Mouse (Mus musculus) liver, embryonic 12.5 days (tissue): ENCODE data around the gene Neurog3. TPM values are rescaled to one million over a fixed set of nuclear protein-coding genes. Genes with fewer than 3 reads are reported as not detected.

Experiments
- polyA plus RNA-seq: library from polyadenylated mRNA; unstranded; fragments of >200 nt; fragmentation: Nextera tagmentation; extraction: Ambion mirVana; gene quantifications from 2 replicates; pipeline ENCODE4 v1.2.1, GENCODE M21; 2016

The Neurog3 gene
- polyA plus RNA-seq, 1 experiment from 2014 or later, result not detected

Other genes with a start within 250 kb of the Neurog3 start
- gene Col13a1, start 154.0 kb upstream of the Neurog3 start, polyA plus RNA-seq, result 2.6 and 5.0 TPM in 2 replicates
- 0.63 and 1.1 TPM in 2 replicates for gene Fam241b, start 10.8 kb downstream of the Neurog3 start, polyA plus RNA-seq
- gene Tspan15, start 98.2 kb downstream of the Neurog3 start, polyA plus RNA-seq, result 8.9 and 11.6 TPM in 2 replicates
- gene Tacr2, start 119.3 kb downstream of the Neurog3 start, polyA plus RNA-seq, result not detected in 2 replicates
- 130 and 131 TPM in 2 replicates for gene Hk1, start 246.8 kb downstream of the Neurog3 start, polyA plus RNA-seq